24 mouse cellular contexts compared by ENCODE assay signal in genomic region chr13:63016056-63016455, GRCm38 (mm10). TPM values are rescaled to one million over a fixed set of nuclear protein-coding genes. Genes with fewer than 3 reads are reported as not detected.
DNase-seq lines count a peak whose midpoint lies in the region; ATAC-seq lines count a peak whose summit lies in the region.
"Had no signal": no experiment of that assay in that cellular context is flagged by ENCODE, and none has a peak within 500 bp of the region (broad histone marks: within the 10 kb centered on the region; RNA-seq: fewer than 3 reads in every experiment).

No protein-coding gene starts in this region.

- H3K27ac ChIP-seq in hindbrain, embryonic 13.5 days: peak overlapping the region; percentile 8; the same call in 1 of the 2 replicates
- H3K27ac ChIP-seq in hindbrain, embryonic 16.5 days (ENCODE audit: low read depth, low read length): no peak overlapping the region
- H3K27ac ChIP-seq in neural tube, embryonic 14.5 days (ENCODE audit: low read depth, low read length): peak overlapping the region; percentile 34; the same call in 1 of the 2 replicates
- H3K27ac ChIP-seq in neural tube, embryonic 15.5 days (replicated peaks): no peak overlapping the region
- no peak overlapping the region for H3K27ac ChIP-seq in intestine, embryonic 15.5 days
- H3K27ac ChIP-seq: embryonic facial prominence, embryonic 15.5 days; forebrain, embryonic 10.5 days; heart, embryonic 15.5 days; limb, embryonic 13.5 days; liver, embryonic 13.5 days; stomach, postnatal 0 days had no signal

- H3K9me3 ChIP-seq in hindbrain, embryonic 13.5 days: no peaks in the 10 kb centered on the region
- no peaks in the 10 kb centered on the region for H3K9me3 ChIP-seq in hindbrain, embryonic 16.5 days (ENCODE audit: control insufficient read depth, low read length)
- no peaks in the 10 kb centered on the region for H3K9me3 ChIP-seq in neural tube, embryonic 14.5 days (ENCODE audit: control insufficient read depth, low read length)
- no peaks in the 10 kb centered on the region for H3K9me3 ChIP-seq in neural tube, embryonic 15.5 days (replicated peaks)
- H3K9me3 ChIP-seq in intestine, embryonic 15.5 days: no peaks in the 10 kb centered on the region
- H3K9me3 ChIP-seq: embryonic facial prominence, embryonic 15.5 days; forebrain, embryonic 10.5 days; G1E; heart, embryonic 15.5 days; limb, embryonic 13.5 days; liver, embryonic 13.5 days had no signal

- peak; percentile 55 to 66 for DNase-seq in left cerebral cortex, postnatal 36 days (ENCODE audit: low spot score in 2 of 2)
- DNase-seq in B cell, adult 2 months: no peak
- no peak for DNase-seq in kidney, postnatal 14 days
- DNase-seq: adrenal gland, postnatal 14 days; cerebellum, adult 11-12 months; cerebellum, postnatal 14 days; gastrocnemius, postnatal 36 days; heart, postnatal 4 days; kidney, postnatal 4 days; liver, embryonic 13.5 days; lung, embryonic 14.5 days; lung, postnatal 36 days had no signal

- intact Hi-C loops in left cerebral cortex, postnatal 36 days (cut with DNase I): no loop called here

- no peak overlapping the region for H3K9ac ChIP-seq in hindbrain, embryonic 13.5 days
- no peak overlapping the region for H3K9ac ChIP-seq in hindbrain, embryonic 16.5 days (ENCODE audit: low read depth, low read length)
- no peak overlapping the region for H3K9ac ChIP-seq in neural tube, embryonic 14.5 days (replicated peaks; ENCODE audit: low read depth, low read length)
- H3K9ac ChIP-seq in neural tube, embryonic 15.5 days (replicated peaks): no peak overlapping the region
- no peak overlapping the region for H3K9ac ChIP-seq in intestine, embryonic 15.5 days
- H3K9ac ChIP-seq: embryonic facial prominence, embryonic 15.5 days; heart, embryonic 15.5 days; limb, embryonic 13.5 days; liver, embryonic 13.5 days; lung, embryonic 14.5 days had no signal

- H3K4me3 ChIP-seq in hindbrain, embryonic 13.5 days: no peak overlapping the region
- no peak overlapping the region for H3K4me3 ChIP-seq in hindbrain, embryonic 16.5 days (ENCODE audit: low read length)
- no peak overlapping the region for H3K4me3 ChIP-seq in neural tube, embryonic 14.5 days (ENCODE audit: low read depth, low read length)
- no peak overlapping the region for H3K4me3 ChIP-seq in neural tube, embryonic 15.5 days (replicated peaks)
- H3K4me3 ChIP-seq in intestine, embryonic 15.5 days (replicated peaks): no peak overlapping the region
- H3K4me3 ChIP-seq: embryonic facial prominence, embryonic 15.5 days; forebrain, embryonic 10.5 days; heart, embryonic 15.5 days; limb, embryonic 13.5 days; liver, embryonic 13.5 days had no signal

- H3K4me1 ChIP-seq in hindbrain, embryonic 13.5 days (replicated peaks): peaks cover 21% of the 10 kb centered on the region
- no peaks in the 10 kb centered on the region; the same call in 1 of the 2 replicates for H3K4me1 ChIP-seq in hindbrain, embryonic 16.5 days (ENCODE audit: control insufficient read depth, insufficient read depth, low read depth, low read length)
- H3K4me1 ChIP-seq in neural tube, embryonic 14.5 days (ENCODE audit: control insufficient read depth, insufficient read depth, low read length): peaks cover 4% of the 10 kb centered on the region; the same call in 1 of the 2 replicates
- peaks cover 22% of the 10 kb centered on the region for H3K4me1 ChIP-seq in neural tube, embryonic 15.5 days
- H3K4me1 ChIP-seq in intestine, embryonic 15.5 days (replicated peaks): no peaks in the 10 kb centered on the region
- H3K4me1 ChIP-seq: embryonic facial prominence, embryonic 15.5 days; heart, embryonic 15.5 days; liver, embryonic 13.5 days had no signal

- 90% methylated on average over 3 of the region's 3 CpGs for WGBS in hindbrain, embryonic 13.5 days
- WGBS in hindbrain, embryonic 16.5 days: 94% methylated on average over 3 of the region's 3 CpGs
- 94% methylated on average over 3 of the region's 3 CpGs for WGBS in neural tube, embryonic 14.5 days
- 94% methylated on average over 3 of the region's 3 CpGs for WGBS in neural tube, embryonic 15.5 days
- 87% methylated on average over 3 of the region's 3 CpGs for WGBS in intestine, embryonic 15.5 days

- H3K27me3 ChIP-seq in hindbrain, embryonic 13.5 days: no peaks in the 10 kb centered on the region
- no peaks in the 10 kb centered on the region for H3K27me3 ChIP-seq in hindbrain, embryonic 16.5 days (replicated peaks; ENCODE audit: control insufficient read depth, insufficient read depth, low read length)
- no peaks in the 10 kb centered on the region for H3K27me3 ChIP-seq in neural tube, embryonic 14.5 days (ENCODE audit: control insufficient read depth, insufficient read depth, low read length)
- no peaks in the 10 kb centered on the region for H3K27me3 ChIP-seq in neural tube, embryonic 15.5 days (replicated peaks)
- H3K27me3 ChIP-seq in intestine, embryonic 15.5 days (replicated peaks): no peaks in the 10 kb centered on the region
- H3K27me3 ChIP-seq: embryonic facial prominence, embryonic 15.5 days; heart, embryonic 15.5 days; limb, embryonic 13.5 days; liver, embryonic 13.5 days had no signal

- 0 out of 2 replicates have a peak, but pooled peaks cover 5% of the 10 kb centered on the region for H3K36me3 ChIP-seq in hindbrain, embryonic 13.5 days
- H3K36me3 ChIP-seq in hindbrain, embryonic 16.5 days (ENCODE audit: control insufficient read depth, insufficient read depth, low read length): no peaks in the 10 kb centered on the region
- H3K36me3 ChIP-seq in neural tube, embryonic 14.5 days (ENCODE audit: control insufficient read depth, insufficient read depth, low read length): no peaks in the 10 kb centered on the region
- H3K36me3 ChIP-seq in neural tube, embryonic 15.5 days: no peaks in the 10 kb centered on the region
- no peaks in the 10 kb centered on the region for H3K36me3 ChIP-seq in intestine, embryonic 15.5 days
- H3K36me3 ChIP-seq: embryonic facial prominence, embryonic 15.5 days; forebrain, embryonic 10.5 days; heart, embryonic 15.5 days; liver, embryonic 13.5 days had no signal

- no peak overlapping the region for H3K4me2 ChIP-seq in hindbrain, embryonic 13.5 days
- H3K4me2 ChIP-seq in hindbrain, embryonic 16.5 days (ENCODE audit: low read length): no peak overlapping the region
- H3K4me2 ChIP-seq in neural tube, embryonic 14.5 days (ENCODE audit: low read depth, low read length): no peak overlapping the region
- no peak overlapping the region for H3K4me2 ChIP-seq in neural tube, embryonic 15.5 days
- H3K4me2 ChIP-seq in intestine, embryonic 15.5 days (replicated peaks): no peak overlapping the region
- H3K4me2 ChIP-seq: embryonic facial prominence, embryonic 15.5 days; heart, embryonic 15.5 days; limb, embryonic 13.5 days; liver, embryonic 13.5 days; lung, embryonic 14.5 days had no signal

- no peak for ATAC-seq in hindbrain, embryonic 13.5 days (ENCODE audit: low FRiP score)
- no peak for ATAC-seq in hindbrain, embryonic 16.5 days
- no peak for ATAC-seq in neural tube, embryonic 14.5 days (ENCODE audit: low read depth)
- ATAC-seq in neural tube, embryonic 15.5 days (ENCODE audit: low FRiP score): no peak
- ATAC-seq in intestine, embryonic 15.5 days: no peak
- ATAC-seq: activated CD4-positive, CD25-positive, alpha-beta regulatory T cell, adult 4 months had no signal

RNA-seq across cellular contexts. Expression of gene 2010111I01Rik, which starts 51.4 kb away (rescaled TPM):
- 35.7 and 36.5 TPM in 2 replicates for polyA plus RNA-seq in hindbrain, embryonic 13.5 days (2015; fragmentation: Nextera tagmentation; extraction: Ambion mirVana)
- 28.6 and 30.1 TPM in 2 replicates for polyA plus RNA-seq in hindbrain, embryonic 16.5 days (2015; fragmentation: Nextera tagmentation; extraction: Ambion mirVana)
- polyA plus RNA-seq in neural tube, embryonic 14.5 days (2014; fragmentation: Nextera tagmentation; extraction: Ambion mirVana): 28.8 and 60.2 TPM in 2 replicates
- 36.1 and 55.1 TPM in 2 replicates for polyA plus RNA-seq in neural tube, embryonic 15.5 days (2015; fragmentation: Nextera tagmentation; extraction: Ambion mirVana)
- total RNA-seq in left cerebral cortex, postnatal 36 days (2021): 100 to 1,000 TPM in 1 of 2 experiments, 10 to 100 TPM in 1; 93.2 to 121 TPM
- polyA plus RNA-seq in intestine, embryonic 15.5 days (2015; fragmentation: Nextera tagmentation; extraction: Ambion mirVana): 93.5 and 96.3 TPM in 2 replicates

Comparison
In these comparisons a context has a peak if more than half of its experiments do, and no peak if none do; other contexts are left out.
1. H3K27ac ChIP-seq: peak in hindbrain, embryonic 13.5 days (single experiment) and neural tube, embryonic 14.5 days (single experiment); none in hindbrain, embryonic 16.5 days (single experiment), neural tube, embryonic 15.5 days (single experiment) and intestine, embryonic 15.5 days (single experiment).
2. DNase-seq: peak in left cerebral cortex, postnatal 36 days (2 of 2); none in B cell, adult 2 months (0 of 2) and kidney, postnatal 14 days (single experiment).